Mouse (Mus musculus): Measurements from ENCODE around the gene Abr.

DNA sequence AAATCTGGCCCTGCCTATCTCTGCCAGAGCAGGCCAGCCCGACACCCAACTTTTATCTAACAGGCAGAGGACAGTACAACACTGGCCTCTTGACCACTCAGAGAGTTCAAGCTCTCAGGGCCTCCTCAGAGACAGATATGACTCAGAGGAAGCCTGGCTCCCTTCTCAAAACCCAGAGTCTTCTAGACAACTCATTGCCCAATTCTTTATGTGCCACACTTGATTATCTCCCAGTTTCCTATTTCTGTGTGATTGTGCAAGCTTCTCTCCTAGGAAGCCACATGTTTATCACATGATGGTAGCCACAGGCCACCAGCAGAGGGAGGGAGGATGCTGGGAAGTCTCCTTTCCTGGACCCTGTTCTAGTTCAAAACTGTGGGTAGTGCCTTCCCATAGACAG lies 34.8 kb downstream of the Abr start:
- TF ChIP-seq POLR2A (IDR thresholded peaks at IDR 0.05; ENCODE audit: borderline replicate concordance, insufficient read depth, low read length) (no peak), CTCF (IDR thresholded peaks at IDR 0.05; ENCODE audit: borderline replicate concordance, insufficient read depth, low read depth, low read length) (no peak)

Measured in cerebellum, adult 2 months (tissue).